In the genomic region with DNA sequence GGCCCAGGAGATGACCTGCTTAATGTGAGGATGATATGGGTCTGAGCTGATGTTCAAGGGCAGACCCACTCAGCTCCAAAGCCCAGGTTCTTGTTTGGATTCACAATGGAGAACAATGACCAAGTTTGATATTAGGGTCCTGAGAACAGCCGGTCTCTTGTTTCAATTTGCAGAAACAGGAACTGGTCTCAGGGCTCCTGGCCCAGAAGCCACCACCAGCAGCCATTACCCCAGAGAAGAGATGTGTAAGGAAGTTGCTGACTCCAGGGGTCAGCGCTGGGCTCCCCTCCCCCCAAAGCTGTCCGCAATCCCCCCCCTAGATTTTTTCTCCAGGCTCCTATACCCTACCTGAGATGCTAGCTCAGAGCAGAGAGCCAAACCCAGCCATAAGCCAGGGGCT, we compare ENCODE assay signal across 23 mouse cellular contexts. TPM values are rescaled to one million over a fixed set of nuclear protein-coding genes. Genes with fewer than 3 reads are reported as not detected.
"Had no signal": no experiment of that assay in that cellular context is flagged by ENCODE, and none has a peak within 500 bp of the region (broad histone marks: within the 10 kb centered on the region; RNA-seq: fewer than 3 reads in every experiment).

No protein-coding gene starts in this region.

- H3K36me3 ChIP-seq: liver, embryonic 13.5 days; lung, embryonic 15.5 days; midbrain, embryonic 10.5 days; neural tube, embryonic 12.5 days had no signal

- H3K4me1 ChIP-seq: neural tube, embryonic 12.5 days had no signal

- H3K9ac ChIP-seq: liver, embryonic 13.5 days; liver, postnatal 0 days; lung, embryonic 15.5 days; neural tube, embryonic 12.5 days had no signal

- H3K4me3 ChIP-seq: layer of hippocampus, adult 2 months; liver, embryonic 13.5 days; lung, embryonic 15.5 days; midbrain, embryonic 10.5 days; neural tube, embryonic 12.5 days had no signal

- H3K9me3 ChIP-seq: liver, embryonic 13.5 days; lung, embryonic 15.5 days; midbrain, embryonic 10.5 days; neural tube, embryonic 12.5 days had no signal

- ATAC-seq: liver, postnatal 0 days had no signal

- H3K27ac ChIP-seq: layer of hippocampus, adult 2 months; liver, embryonic 13.5 days; lung, embryonic 15.5 days; midbrain, embryonic 10.5 days; neural tube, embryonic 12.5 days had no signal

- H3K4me2 ChIP-seq: liver, embryonic 13.5 days; lung, embryonic 15.5 days; neural tube, embryonic 12.5 days had no signal

- H3K27me3 ChIP-seq: lung, embryonic 15.5 days; neural tube, embryonic 12.5 days had no signal

- DNase-seq: kidney, adult 18-20 months; kidney, postnatal 10 days; liver; liver, embryonic 13.5 days; liver, postnatal 0 days; lung, postnatal 14 days; midbrain, embryonic 14.5 days; right cerebral cortex, postnatal 4 days; spleen, adult 18-20 months; thymus, adult 18-20 months; thymus, postnatal 25 days had no signal

RNA-seq across cellular contexts. Expression of gene Gm14214, which starts 55.9 kb away (rescaled TPM):
- total RNA-seq: layer of hippocampus, adult 2 months; layer of hippocampus, postnatal 10 days; left cerebral cortex, adult 18-20 months; left cerebral cortex, postnatal 10 days; monocyte, adult 5-6 weeks; neutrophil, adult 5-6 weeks had no signal
- polyA plus RNA-seq: kidney, embryonic 14.5 days; liver, embryonic 13.5 days; liver, postnatal 0 days; lung, embryonic 15.5 days; midbrain, embryonic 10.5 days; midbrain, embryonic 14.5 days; neural tube, embryonic 12.5 days; stomach, embryonic 14.5 days; urinary bladder, adult 2 months had no signal
